Mouse (Mus musculus) small intestine, adult 2 months (tissue): Measurements from ENCODE around the gene Kcnn3. TPM values are rescaled to one million over a fixed set of nuclear protein-coding genes. Genes with fewer than 3 reads are reported as not detected.

ENCODE experiments used
- H3K27ac ChIP-seq: fragments of 200-500 bp; 2 replicates; pipeline ENCODE4 v1.5.1; 2012; ENCODE audit warnings: low read depth, low read length, control low read depth, inconsistent platforms; ENCODE audit not compliant: insufficient read depth
- H3K27me3 ChIP-seq: fragments of 200-500 bp; 2 replicates; pipeline ENCODE4 v1.6.1; 2012; ENCODE audit warnings: mild to moderate bottlenecking, moderate library complexity, low read length, inconsistent platforms; ENCODE audit not compliant: control insufficient read depth, insufficient read depth
- H3K36me3 ChIP-seq: fragments of 200-500 bp; 2 replicates; pipeline ENCODE4 v1.6.1; 2012; ENCODE audit warnings: mild to moderate bottlenecking, low read length, control low read depth, inconsistent platforms; ENCODE audit not compliant: control insufficient read depth, insufficient read depth
- H3K4me1 ChIP-seq: fragments of 200-500 bp; 2 replicates; pipeline ENCODE4 v1.6.1; 2012; ENCODE audit warnings: low read length, inconsistent platforms, mixed read lengths; ENCODE audit not compliant: control insufficient read depth, insufficient read depth, insufficient read length
- H3K4me3 ChIP-seq: fragments of 200-500 bp; 2 replicates; pipeline ENCODE4 v1.5.1; 2012; ENCODE audit warnings: low read depth, mild to moderate bottlenecking, control low read depth, inconsistent platforms, low read length, moderate library complexity
- CTCF ChIP-seq: fragments of 200-500 bp; IDR thresholded peaks from 2 replicates; pipeline ENCODE4 v1.5.1; 2012; ENCODE audit warnings: low read depth, mild to moderate bottlenecking, control low read depth, inconsistent platforms, low read length, moderate library complexity, mixed read lengths; ENCODE audit not compliant: insufficient replicate concordance, insufficient read length; ENCODE audit errors: extremely low read depth
- POLR2A ChIP-seq: fragments of 200-500 bp; IDR thresholded peaks from 2 replicates; pipeline ENCODE4 v1.6.1; 2012; ENCODE audit warnings: low read depth, mild to moderate bottlenecking, control low read depth, inconsistent platforms, low read length, moderate library complexity
- WGBS: fragments of 180-500 bp; shearing (Covaris S2); methylation state at CpG from one replicate; pipeline ENCODE4 v1.1.7; 2018; 5-methylcytosine and 5-hydroxymethylcytosine counted together
- polyA plus RNA-seq: library from polyadenylated mRNA; depleted of rRNA; stranded (reverse); fragments of >200 nt; gene quantifications from 2 replicates; pipeline ENCODE4 v1.2.3, GENCODE M21; 2012

Gene Kcnn3
- polyA plus RNA-seq, 1 experiment = 4.6 TPM

DNA sequence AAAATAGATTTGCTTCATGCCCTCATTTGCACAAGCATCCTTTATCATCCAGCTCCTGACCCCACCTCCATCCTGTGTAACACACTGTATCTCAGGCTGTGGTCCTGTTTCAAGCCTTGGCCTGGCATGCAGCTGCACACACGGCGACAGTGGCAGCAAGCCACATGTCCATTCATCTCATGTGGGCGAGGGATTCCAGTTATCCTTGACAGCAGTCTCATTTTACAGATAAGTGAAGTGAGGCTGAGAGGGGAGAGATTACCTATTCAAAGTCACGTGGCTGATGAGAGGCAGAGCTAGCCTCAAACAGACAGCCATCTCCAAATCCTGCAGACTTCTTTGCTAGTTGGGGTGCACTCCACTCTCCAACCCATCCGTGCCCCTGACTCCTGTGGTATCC lies 57.2 kb downstream of the Kcnn3 start:
- Histone ChIP-seq H3K27ac (no peak overlapping the region), H3K4me3 (no peak overlapping the region), H3K4me1 (no peaks in the 10 kb centered on the region), H3K27me3 (no peaks in the 10 kb centered on the region), H3K36me3 (no peaks in the 10 kb centered on the region)
- 74% methylated on average over 5 of the region's 5 CpGs for WGBS
- TF ChIP-seq CTCF (no peak), POLR2A (no peak)

DNA sequence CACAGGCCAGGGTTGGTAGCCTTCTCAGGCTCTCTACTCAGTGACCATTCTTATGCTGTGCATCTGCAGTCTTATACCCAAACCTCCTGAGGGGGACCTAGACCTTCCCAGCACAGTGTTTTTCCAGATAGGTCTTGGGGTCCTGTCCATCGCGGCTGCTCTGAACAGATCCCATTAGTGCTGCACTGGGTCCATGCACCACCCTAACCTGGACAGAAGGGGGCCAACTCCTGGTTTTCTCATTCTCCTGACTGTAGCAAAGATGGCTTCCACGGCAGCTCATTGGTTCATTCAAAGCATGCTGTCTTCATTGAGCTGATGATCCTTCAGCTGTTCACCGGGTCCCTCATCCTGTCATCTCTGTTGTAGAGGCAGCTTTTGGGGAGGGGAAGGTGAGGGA lies 58.1 kb downstream of the Kcnn3 start:
- no peaks in the 10 kb centered on the region for H3K36me3 ChIP-seq
- 73% methylated on average over 4 of the region's 4 CpGs for WGBS
- no peaks in the 10 kb centered on the region for H3K27me3 ChIP-seq
- H3K4me1 ChIP-seq = no peaks in the 10 kb centered on the region
- no peak overlapping the region for H3K4me3 ChIP-seq
- no peak overlapping the region for H3K27ac ChIP-seq
- TF ChIP-seq POLR2A = no peak
- TF ChIP-seq CTCF = no peak

DNA sequence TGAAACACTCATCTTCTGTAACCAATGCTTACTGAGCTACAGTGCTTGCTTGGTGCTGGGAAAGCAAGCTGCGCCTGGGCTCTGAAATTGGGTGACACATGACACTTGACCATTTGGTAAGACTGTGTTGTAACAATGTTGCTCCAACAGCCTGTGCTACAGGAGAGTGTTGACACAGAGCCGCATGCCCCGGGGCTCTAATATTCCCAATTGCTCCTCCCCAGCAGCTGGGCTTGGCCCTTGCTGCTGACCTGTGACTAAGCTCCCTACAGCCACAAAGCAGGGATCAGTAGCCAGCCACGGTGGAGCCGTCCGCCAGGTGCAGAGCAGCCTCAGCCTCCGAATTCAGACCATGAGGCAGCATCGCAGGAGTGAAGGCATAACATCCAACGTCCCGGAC lies 58.8 kb downstream of the Kcnn3 start:
- H3K4me1 ChIP-seq = no peaks in the 10 kb centered on the region
- WGBS = 48% methylated on average over 10 of the region's 10 CpGs
- H3K27ac ChIP-seq = no peak overlapping the region
- H3K27me3 ChIP-seq = no peaks in the 10 kb centered on the region
- H3K36me3 ChIP-seq = no peaks in the 10 kb centered on the region
- TF ChIP-seq POLR2A (no peak), CTCF (no peak)
- H3K4me3 ChIP-seq = no peak overlapping the region

- TF ChIP-seq POLR2A = no peak
- TF ChIP-seq CTCF = no peak
- 58% methylated on average over 4 of the region's 4 CpGs for WGBS
- H3K36me3 ChIP-seq = no peaks in the 10 kb centered on the region
- no peak overlapping the region for H3K27ac ChIP-seq
- no peaks in the 10 kb centered on the region for H3K4me1 ChIP-seq
- H3K4me3 ChIP-seq = no peak overlapping the region
- no peaks in the 10 kb centered on the region for H3K27me3 ChIP-seq
Measured at GRCm38 (mm10) chr3:89584254-89584653, 64.3 kb downstream of the Kcnn3 start.

GRCm38 (mm10) chr3:89588436-89588835 lies 68.5 kb downstream of the Kcnn3 start:
- H3K27me3 ChIP-seq = no peaks in the 10 kb centered on the region
- no peak overlapping the region for H3K4me3 ChIP-seq
- H3K4me1 ChIP-seq = no peaks in the 10 kb centered on the region
- WGBS = 73% methylated on average over 11 of the region's 11 CpGs
- TF ChIP-seq POLR2A (no peak), CTCF (no peak)
- H3K27ac ChIP-seq = no peak overlapping the region
- H3K36me3 ChIP-seq = no peaks in the 10 kb centered on the region

GRCm38 (mm10) chr3:89589321-89589720 lies 69.4 kb downstream of the Kcnn3 start:
- no peak overlapping the region for H3K27ac ChIP-seq
- no peak for TF ChIP-seq POLR2A
- TF ChIP-seq CTCF = no peak
- H3K4me1 ChIP-seq = no peaks in the 10 kb centered on the region
- H3K4me3 ChIP-seq = no peak overlapping the region
- H3K36me3 ChIP-seq = no peaks in the 10 kb centered on the region
- WGBS = 63% methylated on average over 3 of the region's 3 CpGs
- H3K27me3 ChIP-seq = no peaks in the 10 kb centered on the region

GRCm38 (mm10) chr3:89590386-89590785 lies 70.4 kb downstream of the Kcnn3 start:
- TF ChIP-seq CTCF = no peak
- TF ChIP-seq POLR2A = no peak
- no peaks in the 10 kb centered on the region for H3K27me3 ChIP-seq
- H3K4me3 ChIP-seq = no peak overlapping the region
- no peaks in the 10 kb centered on the region for H3K36me3 ChIP-seq
- no peak overlapping the region for H3K27ac ChIP-seq
- 97% methylated on average over 4 of the region's 4 CpGs for WGBS
- no peaks in the 10 kb centered on the region for H3K4me1 ChIP-seq

GRCm38 (mm10) chr3:89591461-89591860 lies 71.5 kb downstream of the Kcnn3 start:
- no peaks in the 10 kb centered on the region for H3K36me3 ChIP-seq
- H3K27me3 ChIP-seq = no peaks in the 10 kb centered on the region
- H3K4me3 ChIP-seq = no peak overlapping the region
- WGBS = 68% methylated on average over 3 of the region's 3 CpGs
- H3K4me1 ChIP-seq = no peaks in the 10 kb centered on the region
- H3K27ac ChIP-seq = no peak overlapping the region
- TF ChIP-seq POLR2A (no peak), CTCF (no peak)
